Mouse (Mus musculus): ENCODE results near the gene Mecom.

Gene Mecom

GRCm38 (mm10) chr3:30080827-30081226 is 467.0 kb downstream of the Mecom start:
- no peak for DNase-seq

DNA sequence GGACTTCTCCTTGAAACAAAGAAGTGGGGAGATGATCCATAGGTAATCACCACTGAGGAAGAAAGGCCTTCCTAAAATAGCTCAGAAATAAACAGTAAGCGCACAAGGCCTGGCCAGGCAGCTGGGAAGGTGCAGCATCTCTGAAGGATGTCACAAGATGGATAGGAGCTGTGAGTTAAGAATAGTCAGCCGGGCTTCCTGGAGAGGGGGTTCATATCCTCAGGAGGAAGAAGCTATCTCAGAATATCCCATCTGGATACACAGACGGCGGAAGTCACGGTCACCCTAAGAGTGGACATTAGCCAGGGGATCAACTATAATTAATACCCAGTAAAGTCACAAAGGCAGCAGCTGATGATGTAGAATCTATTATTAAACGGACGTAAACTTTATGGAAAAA is 471.3 kb downstream of the Mecom start:
- no peak for DNase-seq

DNA sequence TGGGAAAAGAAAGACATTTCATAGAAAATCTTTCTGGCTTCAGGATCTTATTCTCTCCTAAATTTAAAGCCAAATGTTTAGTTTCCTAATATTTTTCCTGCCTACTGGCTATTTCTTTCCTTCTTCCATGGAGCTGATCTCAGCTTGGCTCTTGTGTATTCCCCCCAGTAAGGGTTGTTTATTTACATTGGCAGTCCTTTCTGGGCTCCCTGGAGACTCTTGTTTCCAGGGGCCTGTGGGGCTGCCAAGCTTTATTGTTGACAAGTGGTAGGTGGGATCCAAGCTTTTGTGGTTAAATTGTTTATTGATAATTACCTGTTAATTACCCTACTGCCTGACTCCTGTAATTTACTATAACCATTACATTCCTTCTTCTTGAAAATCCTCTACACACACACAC is 476.5 kb downstream of the Mecom start:
- no peak for DNase-seq

DNA sequence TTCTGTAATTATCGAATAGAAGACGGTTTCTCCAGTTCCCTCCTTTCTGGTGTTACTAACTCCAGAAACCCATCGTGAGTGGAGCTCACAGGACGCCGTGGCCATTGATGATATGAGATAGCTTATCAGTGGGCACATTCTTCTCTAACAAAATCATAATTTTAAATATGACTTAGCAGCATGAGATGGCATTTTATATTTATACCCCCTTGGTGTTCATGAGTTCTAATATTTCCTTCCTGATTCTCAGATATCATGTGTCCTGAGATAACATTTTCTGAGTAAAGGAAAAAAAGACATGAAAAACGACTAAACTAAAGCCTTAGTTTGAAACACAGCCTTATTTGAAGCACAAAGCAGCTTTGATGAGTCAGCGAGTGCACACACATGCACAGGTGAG is 481.3 kb downstream of the Mecom start:
- no peak for DNase-seq

- no peak for DNase-seq
Measured at GRCm38 (mm10) chr3:30060058-30060457, 487.8 kb downstream of the Mecom start.

GRCm38 (mm10) chr3:30059615-30060014 is 488.2 kb downstream of the Mecom start:
- no peak for DNase-seq

DNA sequence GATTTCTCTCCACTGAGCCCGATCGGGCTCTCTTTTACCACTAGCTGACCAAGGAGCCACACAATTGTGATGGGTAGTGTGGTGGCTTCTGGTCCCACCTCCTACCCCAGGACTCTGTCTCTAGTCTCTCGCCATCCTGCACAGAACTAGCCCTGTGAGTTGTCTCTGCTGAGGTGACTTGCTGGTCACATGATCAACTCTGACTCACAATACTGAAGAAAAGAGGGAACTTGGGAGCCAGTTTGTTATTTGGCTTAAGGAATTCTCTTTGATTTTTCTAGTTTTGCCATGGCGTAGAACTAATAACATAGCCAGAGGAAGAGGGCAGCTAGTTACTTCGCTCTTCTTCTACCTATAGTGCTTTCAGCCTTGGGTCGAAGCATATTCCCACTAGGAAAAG is 496.5 kb downstream of the Mecom start:
- no peak for DNase-seq

- DNase-seq: no peak
Measured at GRCm38 (mm10) chr3:30050795-30051194, 497.0 kb downstream of the Mecom start.

GRCm38 (mm10) chr3:30048792-30049191 is 499.0 kb downstream of the Mecom start:
- DNase-seq: no peak

- no peak for DNase-seq
Measured at GRCm38 (mm10) chr3:30048157-30048556, 499.7 kb downstream of the Mecom start.

GRCm38 (mm10) chr3:30043525-30043924 is 504.3 kb downstream of the Mecom start:
- no peak for DNase-seq

- no peak for DNase-seq
Measured at GRCm38 (mm10) chr3:30038545-30038944, 509.3 kb downstream of the Mecom start.

DNA sequence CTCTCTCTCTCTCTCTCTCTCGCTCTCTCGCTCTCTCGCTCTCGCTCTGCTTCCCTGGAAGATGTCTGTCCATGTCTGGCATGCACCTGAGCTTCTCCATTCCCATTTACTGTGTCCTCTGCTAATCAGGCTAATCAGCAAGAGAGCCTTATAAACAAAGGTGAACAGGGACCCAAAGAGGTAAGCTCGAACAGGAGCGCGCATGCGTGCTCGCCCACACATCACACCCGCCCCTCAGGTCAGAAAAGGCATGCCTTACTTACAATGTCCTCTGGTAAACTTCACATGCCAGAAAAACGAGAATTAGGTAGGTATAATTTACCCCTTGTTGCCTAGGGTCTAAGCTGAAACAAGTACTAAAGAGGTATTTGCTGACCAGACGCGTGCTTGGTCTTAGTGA is 527.8 kb downstream of the Mecom start:
- DNase-seq: no peak

DNA sequence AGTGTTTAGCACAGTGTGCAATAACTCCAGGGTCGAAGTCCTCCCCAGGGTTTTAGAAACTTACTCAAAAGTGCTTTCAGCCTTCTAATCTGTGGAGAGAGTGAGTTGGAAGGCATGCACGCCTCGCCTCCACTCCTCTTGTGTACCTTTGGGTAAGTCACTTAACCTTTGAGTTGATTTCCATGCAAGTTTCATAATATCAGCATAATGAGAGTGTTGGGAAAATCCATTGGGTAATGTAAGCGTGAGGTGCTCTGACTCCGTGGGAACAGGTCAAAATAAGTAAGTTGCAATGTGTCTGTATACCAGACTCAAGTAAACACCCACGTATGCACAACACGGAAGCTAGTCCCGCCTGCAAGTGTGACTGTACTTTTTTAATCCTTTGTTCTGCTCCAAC is 528.4 kb downstream of the Mecom start:
- DNase-seq: no peak

- DNase-seq: no peak
Measured at GRCm38 (mm10) chr3:30018202-30018601, 529.6 kb downstream of the Mecom start.

GRCm38 (mm10) chr3:30016766-30017165 is 531.0 kb downstream of the Mecom start:
- DNase-seq: no peak

DNA sequence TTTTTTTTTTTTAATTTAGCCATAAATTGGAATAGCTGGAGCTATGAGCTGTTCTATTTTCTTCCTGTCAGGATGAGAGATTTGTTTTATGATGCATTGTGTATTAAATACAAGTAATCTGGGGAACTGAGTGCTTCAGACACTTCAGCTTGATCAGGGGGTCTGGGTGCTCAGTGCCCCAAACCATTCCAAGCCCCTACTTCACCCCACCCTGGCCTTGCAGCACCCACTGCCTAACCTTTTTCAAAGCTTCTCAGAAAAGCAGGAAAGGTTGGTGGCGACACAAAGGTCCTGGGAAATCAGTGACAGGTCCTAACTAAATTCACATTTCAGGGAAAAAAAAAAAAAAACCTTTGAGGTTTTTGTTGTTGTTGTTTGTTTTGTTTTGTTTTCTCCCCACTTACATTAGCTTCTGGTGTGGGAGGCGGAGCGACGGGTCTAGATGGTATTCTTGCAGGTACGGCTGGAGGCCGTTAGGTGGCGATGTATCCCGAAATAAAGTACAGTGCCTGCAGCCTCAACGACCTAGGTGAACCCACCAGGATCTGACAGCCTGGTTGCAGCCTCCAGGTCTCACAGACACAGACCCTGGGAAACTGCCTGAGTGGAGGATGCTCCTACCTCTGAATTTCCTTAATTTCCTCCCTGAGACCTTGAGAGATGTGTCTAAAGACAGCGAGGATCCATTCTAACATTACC is 532.7 kb downstream of the Mecom start:
- DNase-seq: no peak

GRCm38 (mm10) chr3:30014279-30014678 is 533.5 kb downstream of the Mecom start:
- no peak for DNase-seq

DNA sequence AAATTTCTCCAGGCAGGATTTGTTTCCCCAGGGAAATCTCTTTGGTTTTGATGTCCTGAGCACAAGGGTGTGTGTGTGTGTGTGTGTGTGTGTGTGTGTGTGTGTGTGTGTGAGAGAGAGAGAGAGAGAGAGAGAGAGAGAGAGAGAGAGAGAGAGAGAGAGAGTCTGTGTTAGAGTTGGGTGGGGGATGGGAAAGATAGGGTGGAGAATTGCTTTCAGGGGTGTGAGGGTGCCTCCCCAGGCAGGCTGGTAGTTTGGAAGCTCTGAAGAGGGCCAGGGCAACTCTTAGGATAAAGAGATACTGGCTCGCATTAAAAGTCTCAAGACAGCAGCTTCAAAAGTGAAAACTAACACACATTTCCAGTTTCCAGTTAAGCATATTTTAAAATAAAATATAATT is 534.4 kb downstream of the Mecom start:
- DNase-seq: no peak

DNA sequence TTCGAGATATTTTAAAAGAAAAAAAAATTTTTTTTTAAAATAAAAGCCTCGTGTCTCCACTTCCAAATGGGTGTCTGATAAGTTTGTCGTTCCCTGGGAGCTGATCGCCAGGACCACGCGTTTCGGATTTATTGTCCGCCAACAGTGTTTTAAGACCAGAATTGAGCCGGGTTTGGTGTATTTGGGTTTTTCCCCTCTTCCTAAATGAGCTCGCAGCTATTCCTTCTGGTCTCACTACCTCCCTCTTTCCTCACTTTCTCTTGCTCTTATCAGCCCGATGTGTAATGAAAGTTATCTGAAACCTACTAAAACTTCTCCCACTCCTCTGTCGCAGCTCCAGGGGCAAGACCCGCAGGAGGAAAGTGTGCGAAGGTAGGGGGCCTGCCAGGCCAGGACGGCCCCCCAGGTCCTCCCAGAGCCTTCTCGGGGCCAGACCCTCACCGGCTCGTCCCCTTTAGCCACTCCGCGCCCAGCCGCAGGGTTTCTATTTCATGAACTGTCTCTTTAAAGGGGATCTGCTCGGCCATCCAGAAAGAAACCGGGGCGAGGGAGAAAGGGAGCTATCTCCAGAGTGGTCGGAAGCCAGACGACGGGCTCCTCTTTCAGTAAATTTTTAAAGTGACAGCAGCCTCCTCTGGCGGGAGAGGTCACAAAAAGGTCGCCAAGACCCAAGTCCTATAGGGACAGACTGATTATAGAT is 535.0 kb downstream of the Mecom start:
- no peak for DNase-seq

DNA sequence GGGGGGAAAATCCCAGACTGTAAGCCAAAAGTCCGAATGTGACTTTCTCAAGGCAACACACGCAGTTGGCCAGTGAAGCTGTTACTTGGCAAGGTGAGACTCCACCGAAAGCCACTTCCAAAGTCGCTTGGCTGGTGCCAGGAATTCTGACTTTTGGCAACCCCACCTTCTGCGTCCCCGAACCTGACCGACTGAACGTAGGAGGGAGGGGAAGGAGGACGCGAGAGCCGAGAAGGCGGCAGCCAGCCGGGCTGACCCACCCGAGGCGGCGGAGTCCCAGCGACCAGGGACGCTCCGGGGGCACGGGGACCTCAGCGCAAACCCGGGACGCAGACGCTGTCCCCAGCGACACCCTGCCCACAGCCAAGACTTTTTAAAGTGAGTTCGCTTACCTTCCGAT is 535.7 kb downstream of the Mecom start:
- no peak for DNase-seq

GRCm38 (mm10) chr3:30011712-30012111 is 536.1 kb downstream of the Mecom start:
- DNase-seq: no peak

DNA sequence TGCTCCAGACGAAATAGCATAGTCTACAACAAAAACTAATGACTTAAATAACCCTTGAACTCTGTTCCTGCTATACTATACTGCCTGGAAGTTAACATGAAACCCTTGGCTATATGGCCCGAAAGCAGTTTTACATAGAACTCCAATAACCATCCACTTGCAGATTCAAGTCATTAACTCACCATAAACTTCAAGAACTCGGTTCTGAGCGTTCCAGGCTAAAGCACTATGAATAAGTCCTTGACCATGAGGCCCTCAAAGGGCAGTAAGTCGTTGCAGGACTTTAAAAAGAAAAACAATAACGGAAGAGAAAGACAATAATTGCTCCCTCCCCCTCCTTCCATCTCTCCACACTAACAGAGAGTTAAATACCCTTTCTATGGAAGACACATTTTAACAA is 536.9 kb downstream of the Mecom start:
- no peak for DNase-seq

DNA sequence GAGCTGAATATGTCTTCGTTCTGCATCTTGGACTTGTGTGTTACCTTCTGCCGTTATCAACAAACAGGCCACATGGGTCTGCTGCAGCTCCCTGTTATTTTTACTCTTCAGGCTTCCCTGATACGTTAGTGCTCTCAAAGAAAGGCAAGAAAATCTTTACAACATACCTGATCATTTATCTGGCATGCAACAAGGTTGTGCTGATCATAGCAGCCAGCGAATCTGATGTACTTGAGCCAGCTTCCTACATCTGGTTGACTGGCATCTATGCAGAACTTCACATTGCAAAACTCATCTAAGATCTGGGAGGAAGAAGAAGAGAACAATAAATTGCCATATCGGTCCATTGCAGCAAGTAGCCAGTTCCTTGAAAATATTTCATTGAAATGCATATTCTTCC is 538.2 kb downstream of the Mecom start:
- DNase-seq: no peak

DNA sequence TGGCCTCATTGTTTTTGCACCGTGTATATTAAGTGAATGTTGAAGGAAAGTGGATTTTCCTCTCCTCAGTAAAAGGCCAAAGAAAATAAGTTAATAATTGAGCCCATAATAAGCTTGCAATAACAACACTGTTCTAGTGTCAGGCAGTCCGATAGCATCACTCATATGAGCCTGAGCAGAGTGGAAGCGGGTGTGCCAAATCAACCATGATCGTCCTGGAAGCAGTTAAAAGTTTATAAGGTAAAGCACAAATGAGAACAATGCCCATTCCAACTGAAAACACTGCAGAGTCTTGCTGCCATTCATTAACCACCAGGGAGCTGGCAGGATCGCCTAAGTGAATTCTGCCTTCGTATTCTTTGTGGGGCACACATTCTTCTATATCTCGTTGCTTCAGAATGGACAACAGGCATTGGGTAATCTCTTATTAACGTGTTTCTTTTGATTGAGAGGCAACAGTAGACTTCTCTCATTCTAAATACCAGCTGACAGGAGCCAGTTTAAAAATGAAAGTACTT is 542.9 kb downstream of the Mecom start:
- no peak for DNase-seq
